Mouse (Mus musculus) liver, embryonic 14.5 days (tissue): ENCODE results near the gene 2310022B05Rik. TPM values are rescaled to one million over a fixed set of nuclear protein-coding genes. Genes with fewer than 3 reads are reported as not detected.

Source experiments
- ATAC-seq: fragments of 200-750 bp; cut with Nextera tagmentation; 2 replicates; pipeline ENCODE4 v1.8.0; 2017; ENCODE audit warnings: moderate number of reproducible peaks, mild to moderate bottlenecking, moderate library complexity; ENCODE audit not compliant: insufficient read depth
- DNase-seq, 3 experiments: peaks; one replicate each; pipeline ENCODE4 v3.0.0-alpha.2; 2012 to 2013; ENCODE audit warnings: low read depth in 3 of 3, low spot score in 3 of 3
- H3K27ac ChIP-seq: fragments of 300-500 bp; sonication (generic); 2 replicates; pipeline ENCODE4 v1.5.1; 2014; ENCODE audit warnings: moderate library complexity, mild to moderate bottlenecking, control low read depth, inconsistent platforms
- H3K27me3 ChIP-seq: fragments of 300-500 bp; sonication (generic); 2 replicates; pipeline ENCODE4 v1.6.1; 2014; ENCODE audit warnings: mild to moderate bottlenecking, low read length, moderate library complexity; ENCODE audit not compliant: control insufficient read depth, insufficient read depth
- H3K36me3 ChIP-seq: fragments of 300-500 bp; sonication (generic); replicated peaks from 2 replicates; pipeline ENCODE4 v1.6.1; 2014; ENCODE audit warnings: low read depth; ENCODE audit not compliant: control insufficient read depth, insufficient read depth
- H3K4me1 ChIP-seq, 2 experiments: fragments of 200-500 bp in 1 of 2; fragments of 300-500 bp in 1 of 2; sonication (generic) in 1 of 2; replicated peaks; 2 replicates each; pipeline ENCODE4 v1.6.1; 2012 to 2014; ENCODE audit warnings: antibody characterized with exemption in 1 of 2, inconsistent platforms in 1 of 2, low read length in 1 of 2; ENCODE audit not compliant: control insufficient read depth in 2 of 2, insufficient read depth in 2 of 2
- H3K4me2 ChIP-seq: fragments of 300-500 bp; sonication (generic); 2 replicates; pipeline ENCODE4 v1.6.1; 2014; ENCODE audit warnings: low read depth, mild to moderate bottlenecking, control low read depth, moderate library complexity
- H3K4me3 ChIP-seq, 2 experiments: fragments of 200-500 bp in 1 of 2; fragments of 300-500 bp in 1 of 2; sonication (generic) in 1 of 2; 2 replicates each; pipeline ENCODE4 v1.5.1; 2012 to 2014; ENCODE audit warnings: low read depth in 2 of 2, low read length in 2 of 2, mild to moderate bottlenecking in 2 of 2, control low read depth in 1 of 2, inconsistent platforms in 1 of 2, moderate library complexity in 1 of 2; ENCODE audit not compliant: insufficient read depth in 1 of 2
- H3K9ac ChIP-seq: fragments of 300-500 bp; sonication (generic); replicated peaks from 2 replicates; pipeline ENCODE4 v1.6.1; 2014; ENCODE audit warnings: mild to moderate bottlenecking, control low read depth, moderate library complexity
- H3K9me3 ChIP-seq: fragments of 300-500 bp; sonication (generic); 2 replicates; pipeline ENCODE4 v1.6.1; 2016; ENCODE audit warnings: low read length, mixed read lengths; ENCODE audit not compliant: control insufficient read depth
- CTCF ChIP-seq: IDR thresholded peaks from 2 replicates; pipeline ENCODE4 v1.5.1; 2016; ENCODE audit warnings: antibody characterized with exemption, low read depth, control low read depth
- EP300 ChIP-seq: IDR thresholded peaks from 2 replicates; pipeline ENCODE4 v1.6.1; 2016; ENCODE audit warnings: antibody characterized with exemption, low read depth
- WGBS: fragments of 180-500 bp; shearing (Covaris S2); extraction: QIAGEN DNeasy Blood & Tissue Kit; methylation state at CpG from one replicate; pipeline ENCODE4 v1.1.7; 2014; ENCODE audit not compliant: insufficient replicate concordance; 5-methylcytosine and 5-hydroxymethylcytosine counted together
- polyA plus RNA-seq, 2 experiments: library from polyadenylated mRNA; depleted of rRNA in 1 of 2; stranded (reverse) in 1 of 2; unstranded in 1 of 2; fragments of >200 nt; fragmentation: Nextera tagmentation in 1 of 2; extraction: Ambion mirVana in 1 of 2; gene quantifications; 2 replicates each; pipeline versions ENCODE4 v1.2.1 to v1.2.3; 2012 to 2014

The 2310022B05Rik gene
- polyA plus RNA-seq, 2 experiments = 5.5 to 8.7 TPM

GRCm38 (mm10) chr8:124663874-124664230 is 683 bp upstream of the 2310022B05Rik start:
- TF ChIP-seq CTCF (no peak), EP300 (no peak)
- WGBS = 59% methylated on average over 4 of the region's 4 CpGs
- no peak for DNase-seq
- no peaks in the 10 kb centered on the region for H3K9me3 ChIP-seq
- ATAC-seq = no peak
- H3K9ac ChIP-seq = no peak overlapping the region
- H3K4me1 ChIP-seq = peaks cover 14 to 30% of the 10 kb centered on the region in 2 experiments
- no peaks in the 10 kb centered on the region for H3K36me3 ChIP-seq
- H3K4me3 ChIP-seq = peak overlapping the region; percentile 72 to 78; a peak in 3 of 4 replicates
- peak overlapping the region; percentile 88 for H3K4me2 ChIP-seq
- H3K27ac ChIP-seq = no peak overlapping the region
- H3K27me3 ChIP-seq = no peaks in the 10 kb centered on the region

GRCm38 (mm10) chr8:124662446-124663111 is 590 bp downstream of the 2310022B05Rik start:
- H3K4me1 ChIP-seq = peaks cover 26 to 42% of the 10 kb centered on the region in 2 experiments
- no peak for TF ChIP-seq EP300
- TF ChIP-seq CTCF = no peak
- H3K27ac ChIP-seq = peak overlapping the region; percentile 27; the same call in 1 of the 2 replicates
- no peaks in the 10 kb centered on the region for H3K36me3 ChIP-seq
- no peaks in the 10 kb centered on the region for H3K9me3 ChIP-seq
- H3K27me3 ChIP-seq = no peaks in the 10 kb centered on the region
- H3K4me3 ChIP-seq = peak overlapping the region; percentile 72 to 78
- DNase-seq = no peak
- peak; percentile 33 for ATAC-seq
- H3K4me2 ChIP-seq = peak overlapping the region; percentile 88
- under 1% methylated on average over 48 of the region's 49 CpGs for WGBS
- H3K9ac ChIP-seq = peak overlapping the region; percentile 79

GRCm38 (mm10) chr8:124661781-124662180 is 1.4 kb downstream of the 2310022B05Rik start:
- Histone ChIP-seq H3K27me3 (no peaks in the 10 kb centered on the region), H3K9ac (peak overlapping the region; percentile 79), H3K4me1 (peaks cover 31 to 50% of the 10 kb centered on the region in 2 experiments), H3K27ac (no peak overlapping the region), H3K4me2 (peak overlapping the region; percentile 88), H3K9me3 (no peaks in the 10 kb centered on the region), H3K4me3 (peak overlapping the region; percentile 72 to 78), H3K36me3 (0 out of 2 replicates have a peak, but pooled peaks cover 2% of the 10 kb centered on the region)
- DNase-seq (no peak), ATAC-seq (no peak)
- WGBS = 46% methylated on average over 9 of the region's 9 CpGs
- no peak for TF ChIP-seq EP300
- no peak for TF ChIP-seq CTCF

GRCm38 (mm10) chr8:124658415-124658814 is 4.8 kb downstream of the 2310022B05Rik start:
- Histone ChIP-seq H3K9me3 (no peaks in the 10 kb centered on the region), H3K4me1 (peaks cover 34 to 69% of the 10 kb centered on the region in 2 experiments), H3K4me2 (peak overlapping the region; percentile 70), H3K36me3 (peaks cover 4% of the 10 kb centered on the region; the same call in 1 of the 2 replicates), H3K9ac (peak overlapping the region; percentile 50), H3K27ac (peak overlapping the region; percentile 89), H3K27me3 (no peaks in the 10 kb centered on the region), H3K4me3 (peak overlapping the region in 1 of 2 experiments; percentile 30; a peak in 2 of 4 replicates)
- TF ChIP-seq EP300 (0 out of 2 replicates have a peak, but pooled peaks have one; percentile 30), CTCF (no peak)
- DNase-seq (peak in 1 of 3 experiments; percentile 67), ATAC-seq (peak; percentile 84)
- 19% methylated on average over 2 of the region's 2 CpGs for WGBS

- Histone ChIP-seq H3K27ac (peak overlapping the region; percentile 89), H3K27me3 (no peaks in the 10 kb centered on the region), H3K4me2 (peak overlapping the region; percentile 70), H3K9me3 (no peaks in the 10 kb centered on the region), H3K9ac (peak overlapping the region; percentile 50), H3K36me3 (peaks cover 4% of the 10 kb centered on the region; the same call in 1 of the 2 replicates), H3K4me3 (peak overlapping the region in 1 of 2 experiments; percentile 30; a peak in 2 of 4 replicates), H3K4me1 (peaks cover 34 to 71% of the 10 kb centered on the region in 2 experiments)
- ATAC-seq (peak; percentile 89), DNase-seq (peak in 2 of 3 experiments; percentile 58 to 63)
- 28% methylated on average over 7 of the region's 7 CpGs for WGBS
- TF ChIP-seq EP300 (peak; percentile 69), CTCF (no peak)
Observed at GRCm38 (mm10) chr8:124657961-124658360, 5.2 kb downstream of the 2310022B05Rik start.
